Mouse (Mus musculus) thymus, adult 2 months (tissue): ENCODE results near the gene Car6. TPM values are rescaled to one million over a fixed set of nuclear protein-coding genes. Genes with fewer than 3 reads are reported as not detected.

Experiments used
- DNase-seq: peaks from one replicate; pipeline ENCODE4 v3.0.0; 2021
- H3K27ac ChIP-seq: fragments of 200-500 bp; 2 replicates; pipeline ENCODE4 v1.5.1; 2012; ENCODE audit warnings: low read length, control low read depth; ENCODE audit not compliant: control insufficient read depth, insufficient read depth
- H3K27me3 ChIP-seq: fragments of 200-500 bp; 2 replicates; pipeline ENCODE4 v1.6.1; 2012; ENCODE audit warnings: mild to moderate bottlenecking, low read length, moderate library complexity, mixed read lengths; ENCODE audit not compliant: control insufficient read depth, insufficient read depth
- H3K36me3 ChIP-seq: fragments of 200-500 bp; 2 replicates; pipeline ENCODE4 v1.6.1; 2012; ENCODE audit warnings: mild to moderate bottlenecking, low read length, moderate library complexity; ENCODE audit not compliant: control insufficient read depth, insufficient read depth
- H3K4me1 ChIP-seq: fragments of 200-500 bp; replicated peaks from 2 replicates; pipeline ENCODE4 v1.6.1; 2012; ENCODE audit warnings: low read length; ENCODE audit not compliant: control insufficient read depth, insufficient read depth
- H3K4me3 ChIP-seq: fragments of 200-500 bp; 2 replicates; pipeline ENCODE4 v1.5.1; 2012; ENCODE audit warnings: mild to moderate bottlenecking, low read length, control low read depth, moderate library complexity; ENCODE audit not compliant: control insufficient read depth, insufficient read depth
- CTCF ChIP-seq: fragments of 200-500 bp; IDR thresholded peaks from 2 replicates; pipeline ENCODE4 v1.5.1; 2012; ENCODE audit warnings: mild to moderate bottlenecking, control low read depth, low read length, moderate library complexity, borderline replicate concordance; ENCODE audit not compliant: control insufficient read depth, poor library complexity, insufficient read depth; ENCODE audit errors: extremely low read depth
- POLR2A ChIP-seq: fragments of 200-500 bp; IDR thresholded peaks from 2 replicates; pipeline ENCODE4 v1.6.1; 2012; ENCODE audit warnings: mild to moderate bottlenecking, low read length, control low read depth, moderate library complexity; ENCODE audit not compliant: control insufficient read depth, poor library complexity, insufficient read depth; ENCODE audit errors: extremely low read depth
- WGBS: fragments of 180-500 bp; shearing (Covaris S2); methylation state at CpG from one replicate; pipeline ENCODE4 v1.1.7; 2018; 5-methylcytosine and 5-hydroxymethylcytosine counted together
- polyA plus RNA-seq: library from polyadenylated mRNA; depleted of rRNA; stranded (reverse); fragments of >200 nt; gene quantifications from 2 replicates; pipeline ENCODE4 v1.2.3, GENCODE M21; 2012

Car6 gene
- polyA plus RNA-seq, 1 experiment = 0.40 TPM

DNA sequence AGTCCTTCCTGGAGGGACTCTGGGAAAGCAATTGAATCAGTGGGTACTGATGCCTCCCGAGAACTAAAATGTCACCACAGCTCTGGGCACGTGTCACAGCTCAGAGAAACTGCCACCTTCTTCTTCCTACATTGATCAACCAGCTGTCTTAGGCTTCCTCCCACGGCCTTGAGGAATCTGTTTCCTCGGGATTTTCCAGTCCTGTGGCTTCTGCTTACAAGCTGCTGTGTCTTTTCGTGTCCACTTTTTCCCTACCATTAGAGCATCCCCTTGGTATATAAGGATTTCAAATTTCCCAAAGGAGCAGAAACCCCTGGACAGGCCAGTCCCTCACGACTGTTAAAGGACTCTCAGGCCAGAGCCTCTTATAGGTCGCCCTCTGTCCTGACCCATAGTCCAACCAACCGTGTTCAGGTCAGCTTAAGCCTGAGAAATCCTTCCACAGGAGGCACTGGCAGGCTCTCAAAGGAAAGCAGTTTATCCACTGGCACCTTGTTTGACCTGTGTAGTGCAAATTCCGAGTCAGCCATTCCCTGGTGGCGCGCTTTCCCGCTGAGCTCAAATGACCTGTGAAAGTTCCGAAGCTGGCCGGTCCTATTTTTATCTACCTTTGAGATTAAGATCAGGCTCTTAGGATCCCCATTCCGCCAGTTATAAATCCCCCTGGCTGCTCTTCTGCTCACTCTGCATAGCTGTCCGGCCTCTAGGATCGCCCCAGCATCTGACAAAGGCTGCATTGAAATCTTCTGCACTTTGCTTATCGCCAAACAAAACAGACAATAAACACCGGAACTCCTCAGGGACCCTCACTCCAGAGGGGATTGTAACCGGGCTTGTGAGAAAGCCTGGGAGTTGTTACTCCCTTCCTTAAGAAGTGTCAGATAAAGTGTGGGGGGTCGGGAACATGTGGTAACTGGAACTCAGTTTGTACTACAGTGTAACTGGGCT lies 29.6 kb upstream of the Car6 start:
- Histone ChIP-seq H3K27ac (no peak overlapping the region), H3K4me3 (no peak overlapping the region), H3K4me1 (peaks cover 21% of the 10 kb centered on the region), H3K36me3 (no peaks in the 10 kb centered on the region), H3K27me3 (no peaks in the 10 kb centered on the region)
- no peak for TF ChIP-seq POLR2A
- no peak for TF ChIP-seq CTCF
- DNase-seq = no peak
- WGBS = 89% methylated on average over 21 of the region's 21 CpGs

DNA sequence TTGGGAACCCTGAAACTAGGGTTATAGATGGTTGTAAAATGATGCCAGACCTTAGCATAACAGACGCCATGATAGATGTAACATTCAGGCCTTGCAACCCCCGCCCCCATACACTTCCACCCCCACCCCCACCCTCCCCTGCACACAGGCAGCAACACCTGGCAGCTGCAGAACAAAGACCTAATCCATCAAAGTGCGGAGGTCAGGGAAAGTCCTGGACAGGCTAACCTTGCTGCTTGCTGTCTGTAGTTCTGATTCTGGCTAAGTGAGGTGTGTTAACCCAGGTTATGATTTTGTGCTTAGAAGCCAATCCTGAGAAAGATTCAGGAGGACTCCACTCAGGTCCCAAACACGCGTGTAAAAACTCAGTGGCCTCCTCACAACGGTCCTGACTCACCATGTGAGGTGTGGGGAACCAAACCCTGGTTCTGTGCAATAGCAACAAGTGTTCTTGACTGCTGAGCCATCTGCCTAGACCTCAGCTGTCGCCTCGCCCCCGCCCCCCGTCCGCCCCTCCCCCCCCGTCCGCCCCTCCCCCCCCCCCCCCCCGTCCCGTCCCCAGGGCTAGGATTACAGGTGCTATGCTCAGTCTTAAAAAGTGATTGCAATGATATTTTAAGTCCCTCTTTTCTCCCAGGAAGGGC lies 28.7 kb upstream of the Car6 start:
- H3K36me3 ChIP-seq = no peaks in the 10 kb centered on the region
- peaks cover 21% of the 10 kb centered on the region for H3K4me1 ChIP-seq
- H3K27me3 ChIP-seq = no peaks in the 10 kb centered on the region
- 53% methylated on average over 12 of the region's 15 CpGs for WGBS
- no peak overlapping the region for H3K27ac ChIP-seq
- no peak overlapping the region for H3K4me3 ChIP-seq
- DNase-seq = no peak
- TF ChIP-seq CTCF = no peak
- TF ChIP-seq POLR2A = no peak

DNA sequence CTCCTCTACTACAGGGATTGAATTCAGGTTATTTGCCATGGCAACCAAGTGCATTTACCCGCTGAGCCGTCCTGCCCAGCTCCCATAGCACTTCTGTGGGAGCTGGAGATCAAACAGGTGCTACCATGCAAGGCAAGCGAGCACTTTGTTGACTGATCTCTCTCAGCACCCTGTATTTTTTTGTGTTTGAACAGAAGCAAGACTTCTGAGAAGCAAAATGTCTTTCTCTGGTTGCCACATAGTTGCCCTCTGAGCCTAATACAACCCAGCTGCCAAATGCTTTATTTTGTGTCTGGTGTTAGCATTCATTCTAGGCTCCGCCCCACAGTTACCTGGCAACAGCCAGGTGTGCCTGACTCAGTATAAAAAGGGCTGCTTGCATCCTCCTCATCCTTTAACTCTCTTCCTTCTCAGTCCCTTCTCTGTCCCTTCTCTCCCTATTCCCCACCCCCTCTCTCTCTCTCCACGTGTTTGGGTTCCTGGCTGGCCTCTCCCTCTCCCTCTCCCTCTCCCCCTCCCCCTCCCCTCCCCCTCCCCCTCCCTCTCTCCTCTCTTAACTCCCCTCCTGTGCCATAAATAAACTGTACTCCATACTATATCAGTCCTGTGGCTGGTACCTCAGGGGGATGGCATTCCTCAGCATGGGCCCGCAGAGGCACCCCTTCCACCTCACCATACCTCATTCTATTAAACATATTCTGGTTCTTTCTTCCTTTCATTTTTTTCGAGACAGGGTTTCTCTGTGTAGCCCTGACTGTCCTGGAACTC lies 27.6 kb upstream of the Car6 start:
- H3K36me3 ChIP-seq = no peaks in the 10 kb centered on the region
- no peak for TF ChIP-seq POLR2A
- TF ChIP-seq CTCF = no peak
- H3K27me3 ChIP-seq = no peaks in the 10 kb centered on the region
- WGBS = 61% methylated on average over 7 of the region's 7 CpGs
- H3K27ac ChIP-seq = no peak overlapping the region; the same call in 1 of the 2 replicates
- H3K4me3 ChIP-seq = no peak overlapping the region
- DNase-seq = no peak
- H3K4me1 ChIP-seq = peaks cover 21% of the 10 kb centered on the region

DNA sequence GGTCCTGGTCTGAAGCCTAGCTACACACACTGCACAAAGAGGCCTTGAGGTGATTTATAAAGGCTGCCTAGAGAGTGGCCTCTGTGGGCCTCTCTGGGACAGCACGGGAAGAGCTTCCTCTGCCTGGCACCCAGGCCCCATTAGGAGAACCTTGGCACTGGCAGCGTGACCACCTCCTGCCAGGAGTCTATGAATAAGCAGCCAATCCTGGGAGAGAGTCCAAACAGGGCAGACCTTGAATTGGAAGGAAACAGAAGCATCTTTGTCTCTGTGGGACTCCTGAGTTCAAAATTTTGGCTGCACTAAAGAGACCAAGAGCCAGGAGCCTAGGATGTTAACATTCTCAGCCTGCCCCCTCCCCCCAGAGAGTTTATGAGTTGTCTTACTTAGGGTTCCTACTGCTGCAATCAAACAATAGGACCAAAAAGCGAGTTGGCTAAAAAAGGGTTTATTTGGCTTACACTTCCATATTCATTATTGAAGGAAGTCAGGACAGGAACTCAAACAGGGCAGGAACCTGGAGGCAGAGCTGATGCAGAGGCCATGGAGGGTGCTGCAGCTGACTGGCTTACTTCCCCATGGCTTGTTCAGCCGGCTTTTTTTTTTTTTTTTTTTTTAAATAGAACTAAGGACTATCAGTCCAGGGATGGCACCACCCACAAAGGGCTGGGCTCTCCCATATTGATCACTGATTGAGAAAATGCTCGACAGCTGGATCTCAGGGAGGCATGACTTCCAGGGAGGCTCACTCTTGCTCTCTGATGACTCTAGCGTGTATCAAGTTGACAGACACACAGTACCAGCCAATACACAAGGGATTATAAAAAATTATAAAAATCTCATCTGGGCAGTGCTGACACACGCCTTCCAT lies 25.9 kb upstream of the Car6 start:
- TF ChIP-seq CTCF (no peak), POLR2A (no peak)

DNA sequence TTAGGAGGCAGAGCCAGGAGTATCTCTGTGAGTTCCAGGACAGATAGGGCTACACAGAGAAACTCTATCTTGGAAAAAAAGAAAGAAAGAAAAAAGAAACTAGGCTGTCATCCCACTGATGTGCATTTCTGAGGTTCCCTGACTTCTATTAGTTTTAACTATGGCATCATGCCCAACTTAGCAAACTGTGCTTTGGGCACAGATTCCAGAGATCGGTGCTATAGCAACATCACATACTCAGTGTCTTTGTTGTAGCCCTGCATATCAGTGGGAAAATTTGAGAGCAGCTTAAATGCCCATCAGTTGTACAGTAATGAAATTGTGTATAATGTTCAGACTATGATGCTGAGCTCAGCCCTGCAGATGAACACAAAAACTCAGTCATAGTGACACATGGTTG lies 24.6 kb upstream of the Car6 start:
- DNase-seq = no peak
- Histone ChIP-seq H3K4me3 (no peak overlapping the region), H3K4me1 (peaks cover 19% of the 10 kb centered on the region), H3K27me3 (no peaks in the 10 kb centered on the region), H3K27ac (no peak overlapping the region), H3K36me3 (no peaks in the 10 kb centered on the region)
- WGBS = 93% methylated on average over 1 of the region's 1 CpGs
- no peak for TF ChIP-seq POLR2A
- TF ChIP-seq CTCF = no peak

More for the DNA sequence above, 25.9 kb upstream of the Car6 start:
- no peak overlapping the region for H3K27ac ChIP-seq
- H3K4me1 ChIP-seq = peaks cover 21% of the 10 kb centered on the region
- no peaks in the 10 kb centered on the region for H3K27me3 ChIP-seq
- H3K4me3 ChIP-seq = no peak overlapping the region
- 65% methylated on average over 7 of the region's 7 CpGs for whole genome bisulfite sequencing
- H3K36me3 ChIP-seq = no peaks in the 10 kb centered on the region
- DNase-seq = no peak
